ENCODE assay signal across 10 mouse cellular contexts in the genomic region with DNA sequence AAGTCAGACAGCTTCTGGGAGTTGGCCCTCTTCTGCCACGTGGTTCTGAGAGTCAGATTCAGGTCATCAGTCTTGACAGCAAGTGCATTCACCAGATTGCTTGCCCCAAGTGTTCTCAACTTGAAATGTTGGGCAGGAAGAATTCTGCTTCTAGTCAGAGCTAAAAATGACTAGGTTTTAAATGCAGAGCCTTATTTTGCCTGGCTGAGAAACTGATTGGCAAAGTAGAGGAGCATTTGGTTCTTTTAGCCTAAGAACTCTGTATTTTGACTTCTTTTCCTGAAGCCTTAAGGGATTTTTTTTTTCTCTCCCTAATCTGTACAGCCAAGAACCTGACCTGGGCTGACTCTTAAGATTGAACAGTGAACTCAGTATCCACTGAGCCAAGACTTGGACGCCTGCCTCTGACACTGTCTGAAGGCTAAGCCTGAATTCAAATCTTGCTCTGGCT. TPM values are rescaled to one million over a fixed set of nuclear protein-coding genes. Genes with fewer than 3 reads are reported as not detected.
DNase-seq lines count a peak whose midpoint lies in the region; ATAC-seq and TF ChIP-seq lines count a peak whose summit lies in the region.
"Had no signal": no experiment of that assay in that cellular context is flagged by ENCODE, and none has a peak within 500 bp of the region (broad histone marks: within the 10 kb centered on the region; RNA-seq: fewer than 3 reads in every experiment).

No protein-coding gene starts in this region.

- H3K4me3 ChIP-seq in forebrain, postnatal 0 days (ENCODE audit: low read depth, low read length), result no peak overlapping the region
- H3K4me3 ChIP-seq in forebrain, embryonic 12.5 days (replicated peaks), result no peak overlapping the region
- no peak overlapping the region for H3K4me3 ChIP-seq in thymus, adult 2 months (ENCODE audit: control insufficient read depth, insufficient read depth, low read length)

- WGBS in forebrain, postnatal 0 days, result 55% methylated on average over 2 of the region's 2 CpGs
- WGBS in forebrain, embryonic 12.5 days, result 74% methylated on average over 2 of the region's 2 CpGs
- 83% methylated on average over 2 of the region's 2 CpGs for WGBS in thymus, adult 2 months

- no peaks in the 10 kb centered on the region for H3K9me3 ChIP-seq in forebrain, postnatal 0 days (ENCODE audit: low read length)
- H3K9me3 ChIP-seq in forebrain, embryonic 12.5 days, result no peaks in the 10 kb centered on the region

- no peak for TF ChIP-seq POLR2A in thymus, adult 2 months (IDR thresholded peaks at IDR 0.05; ENCODE audit: control insufficient read depth, extremely low read depth, insufficient read depth, low read length, poor library complexity)

- no peaks in the 10 kb centered on the region for H3K4me1 ChIP-seq in forebrain, postnatal 0 days (ENCODE audit: insufficient read depth)
- no peaks in the 10 kb centered on the region for H3K4me1 ChIP-seq in forebrain, embryonic 12.5 days
- no peaks in the 10 kb centered on the region for H3K4me1 ChIP-seq in thymus, adult 2 months (replicated peaks; ENCODE audit: control insufficient read depth, insufficient read depth, low read length)

- intact Hi-C loops in heart, postnatal 14 days (cut with DNase I), result no loop called here

- no peak for TF ChIP-seq CTCF in forebrain, postnatal 0 days (IDR thresholded peaks at IDR 0.05; ENCODE audit: low read depth)
- no peak for TF ChIP-seq CTCF in thymus, adult 2 months (IDR thresholded peaks at IDR 0.05; ENCODE audit: borderline replicate concordance, control insufficient read depth, extremely low read depth, insufficient read depth, low read length, poor library complexity)

- no peak overlapping the region for H3K9ac ChIP-seq in forebrain, postnatal 0 days
- no peak overlapping the region for H3K9ac ChIP-seq in forebrain, embryonic 12.5 days
- H3K9ac ChIP-seq: lung, embryonic 14.5 days had no signal

- DNase-seq in forebrain, postnatal 0 days, result peak; percentile 16
- DNase-seq in right cerebral cortex, postnatal 10 days (ENCODE audit: low spot score in 2 of 2), result peak; percentile 54 to 63
- no peak for DNase-seq in right cerebral cortex, postnatal 36 days (ENCODE audit: low spot score in 2 of 2)
- DNase-seq in heart, postnatal 14 days, result peak; percentile 66 to 70
- no peak for DNase-seq in natural killer cell, adult 2 months (ENCODE audit: low spot score in 2 of 2)
- DNase-seq in left cerebral cortex, adult 18-20 months (ENCODE audit: low spot score in 2 of 2), result no peak
- no peak for DNase-seq in thymus, adult 2 months
- DNase-seq: embryo, embryonic 11 days; lung, embryonic 14.5 days had no signal

- no peaks in the 10 kb centered on the region for H3K36me3 ChIP-seq in forebrain, postnatal 0 days (ENCODE audit: insufficient read depth)
- H3K36me3 ChIP-seq in forebrain, embryonic 12.5 days (replicated peaks), result no peaks in the 10 kb centered on the region
- H3K36me3 ChIP-seq in thymus, adult 2 months (ENCODE audit: control insufficient read depth, insufficient read depth, low read length), result no peaks in the 10 kb centered on the region

- no peak overlapping the region for H3K27ac ChIP-seq in forebrain, postnatal 0 days (ENCODE audit: low read depth, low read length)
- no peak overlapping the region for H3K27ac ChIP-seq in forebrain, embryonic 12.5 days
- H3K27ac ChIP-seq in thymus, adult 2 months (ENCODE audit: control insufficient read depth, insufficient read depth, low read length), result no peak overlapping the region

- ATAC-seq in forebrain, postnatal 0 days, result peak; percentile 55; the same call in 1 of the 2 replicates
- no peak for ATAC-seq in forebrain, embryonic 12.5 days (ENCODE audit: low FRiP score)

- H3K4me2 ChIP-seq in forebrain, postnatal 0 days (ENCODE audit: low read depth), result no peak overlapping the region
- no peak overlapping the region for H3K4me2 ChIP-seq in forebrain, embryonic 12.5 days
- H3K4me2 ChIP-seq: lung, embryonic 14.5 days had no signal

- H3K27me3 ChIP-seq in forebrain, postnatal 0 days (ENCODE audit: insufficient read depth, low read length), result no peaks in the 10 kb centered on the region
- no peaks in the 10 kb centered on the region for H3K27me3 ChIP-seq in forebrain, embryonic 12.5 days
- H3K27me3 ChIP-seq in thymus, adult 2 months (ENCODE audit: control insufficient read depth, insufficient read depth, low read length), result no peaks in the 10 kb centered on the region

RNA-seq across cellular contexts. Expression of gene Ambra1, which starts 19.9 kb away (rescaled TPM):
- 37.5 and 47.2 TPM in 2 replicates for total RNA-seq in forebrain, postnatal 0 days (2014; rRNA removed)
- polyA plus RNA-seq in forebrain, postnatal 0 days (2015; fragmentation: Nextera tagmentation; extraction: Ambion mirVana), result 12.5 and 17.0 TPM in 2 replicates
- polyA plus RNA-seq in forebrain, embryonic 12.5 days (2016; fragmentation: Nextera tagmentation; extraction: Ambion mirVana), result 22.1 and 24.1 TPM in 2 replicates
- total RNA-seq in heart, postnatal 14 days (2021), result 10 to 100 TPM; 19.4 to 19.6 TPM
- 10 to 100 TPM; 52.5 to 53.6 TPM for total RNA-seq in left cerebral cortex, adult 18-20 months (2021)
- polyA plus RNA-seq in thymus, adult 2 months (2012; rRNA removed), result 35.0 and 41.7 TPM in 2 replicates

RNA-seq across cellular contexts. Expression of gene Harbi1, which starts 39.2 kb away (rescaled TPM):
- 13.9 TPM in 2 replicates for total RNA-seq in forebrain, postnatal 0 days (2014; rRNA removed)
- 8.3 and 13.2 TPM in 2 replicates for polyA plus RNA-seq in forebrain, postnatal 0 days (2015; fragmentation: Nextera tagmentation; extraction: Ambion mirVana)
- 17.0 and 18.7 TPM in 2 replicates for polyA plus RNA-seq in forebrain, embryonic 12.5 days (2016; fragmentation: Nextera tagmentation; extraction: Ambion mirVana)
- total RNA-seq in heart, postnatal 14 days (2021), result 1 to 10 TPM; 5.3 to 5.8 TPM
- 1 to 10 TPM; 6.6 to 7.8 TPM for total RNA-seq in left cerebral cortex, adult 18-20 months (2021)
- 4.4 and 4.6 TPM in 2 replicates for polyA plus RNA-seq in thymus, adult 2 months (2012; rRNA removed)

RNA-seq across cellular contexts. Expression of gene Atg13, which starts 39.5 kb away (rescaled TPM):
- 16.2 and 28.9 TPM in 2 replicates for total RNA-seq in forebrain, postnatal 0 days (2014; rRNA removed)
- polyA plus RNA-seq in forebrain, postnatal 0 days (2015; fragmentation: Nextera tagmentation; extraction: Ambion mirVana), result 29.8 and 29.9 TPM in 2 replicates
- polyA plus RNA-seq in forebrain, embryonic 12.5 days (2016; fragmentation: Nextera tagmentation; extraction: Ambion mirVana), result 29.3 and 32.1 TPM in 2 replicates
- total RNA-seq in heart, postnatal 14 days (2021), result 10 to 100 TPM; 38.9 to 40.8 TPM
- 10 to 100 TPM; 91.9 to 92.9 TPM for total RNA-seq in left cerebral cortex, adult 18-20 months (2021)
- 50.4 and 50.7 TPM in 2 replicates for polyA plus RNA-seq in thymus, adult 2 months (2012; rRNA removed)

Comparison
In these comparisons a context has a peak if more than half of its experiments do, and no peak if none do; other contexts are left out.
1. DNase-seq: peak in forebrain, postnatal 0 days (single experiment), right cerebral cortex, postnatal 10 days (2 of 2) and heart, postnatal 14 days (2 of 2); none in right cerebral cortex, postnatal 36 days (0 of 2), natural killer cell, adult 2 months (0 of 2), left cerebral cortex, adult 18-20 months (0 of 2) and thymus, adult 2 months (single experiment).